Mouse (Mus musculus) testis, adult 2 months (tissue): ENCODE measurements around the gene Higd1a.

Experiments
- CTCF ChIP-seq: fragments of 200-500 bp; IDR thresholded peaks from 2 replicates; pipeline ENCODE4 v1.5.1; 2012; ENCODE audit warnings: low read depth, mild to moderate bottlenecking, inconsistent platforms, low read length, moderate library complexity; ENCODE audit not compliant: control insufficient read depth, insufficient read depth, insufficient replicate concordance
- POLR2A ChIP-seq: fragments of 200-500 bp; IDR thresholded peaks from 2 replicates; pipeline ENCODE4 v1.6.1; 2012; ENCODE audit warnings: low read depth, mild to moderate bottlenecking, inconsistent platforms, low read length, moderate library complexity; ENCODE audit not compliant: control insufficient read depth

GRCm38 (mm10) chr9:121859345-121859744, 1.2 kb upstream of the Higd1a start:
- no peak for TF ChIP-seq CTCF
- no peak for TF ChIP-seq POLR2A
